Mouse (Mus musculus) myocyte (in vitro differentiated cells): Measurements from ENCODE around the gene Cog6. TPM values are rescaled to one million over a fixed set of nuclear protein-coding genes. Genes with fewer than 3 reads are reported as not detected.

Experiments used
- H3K27me3 ChIP-seq: one replicate; pipeline ENCODE4 v1.6.1; 2011; ENCODE audit not compliant: control insufficient read depth, insufficient read depth, insufficient read length
- H3K36me3 ChIP-seq: one replicate; pipeline ENCODE4 v1.6.1; 2011; ENCODE audit not compliant: control insufficient read depth, insufficient read depth
- H3K4me2 ChIP-seq: one replicate; pipeline ENCODE4 v1.6.1; 2011; ENCODE audit warnings: low read depth, control low read depth
- H3K4me3 ChIP-seq: one replicate; pipeline ENCODE4 v1.5.1; 2011; ENCODE audit warnings: mild to moderate bottlenecking, control low read depth, moderate library complexity
- H3K79me2 ChIP-seq: one replicate; pipeline ENCODE4 v1.6.1; 2011; ENCODE audit not compliant: control insufficient read depth, insufficient read depth
- H3ac ChIP-seq: one replicate; pipeline ENCODE4 v1.6.1; 2011; ENCODE audit not compliant: control insufficient read depth, insufficient read length
- CEBPB ChIP-seq: IDR thresholded peaks from 2 replicates; pipeline ENCODE4 v1.6.1; 2011; ENCODE audit warnings: mild to moderate bottlenecking, moderate library complexity; ENCODE audit not compliant: poor library complexity, insufficient read depth, severe bottlenecking
- E2F4 ChIP-seq: IDR thresholded peaks from one replicate; pipeline ENCODE4 v1.6.1; 2011; ENCODE audit warnings: mild to moderate bottlenecking, control low read depth, moderate library complexity; ENCODE audit not compliant: insufficient read depth
- MAX ChIP-seq: IDR thresholded peaks from one replicate; pipeline ENCODE4 v1.6.1; 2011; ENCODE audit warnings: low read depth, mild to moderate bottlenecking, control low read depth
- MYOD1 ChIP-seq, 3 experiments: IDR thresholded peaks; one replicate each; pipeline ENCODE4 v1.6.1; 2011; ENCODE audit warnings: control low read depth in 2 of 3, low read depth in 2 of 3, mild to moderate bottlenecking in 2 of 3, moderate library complexity in 1 of 3; ENCODE audit not compliant: insufficient read length in 2 of 3, control insufficient read depth in 1 of 3
- MYOG ChIP-seq, 3 experiments: IDR thresholded peaks; one replicate each; pipeline ENCODE4 v1.6.1; 2011; ENCODE audit warnings: control low read depth in 2 of 3, low read depth in 2 of 3, mild to moderate bottlenecking in 2 of 3; ENCODE audit not compliant: insufficient read length in 2 of 3, control insufficient read depth in 1 of 3, insufficient read depth in 1 of 3
- POLR2A ChIP-seq: IDR thresholded peaks from one replicate; pipeline ENCODE4 v1.6.1; 2011; ENCODE audit warnings: low read depth, mild to moderate bottlenecking, control low read depth, moderate library complexity; ENCODE audit not compliant: insufficient read length
- POLR2AphosphoS2 ChIP-seq: IDR thresholded peaks from one replicate; pipeline ENCODE4 v1.6.1; 2011; ENCODE audit warnings: low read depth, control low read depth; ENCODE audit not compliant: insufficient read length
- REST ChIP-seq: IDR thresholded peaks from one replicate; pipeline ENCODE4 v1.6.1; 2011; ENCODE audit warnings: mild to moderate bottlenecking, control low read depth, moderate library complexity; ENCODE audit not compliant: insufficient read depth, insufficient read length
- SRF ChIP-seq: IDR thresholded peaks from one replicate; pipeline ENCODE4 v1.6.1; 2011; ENCODE audit warnings: low read depth; ENCODE audit not compliant: control insufficient read depth, insufficient read length
- TCF12 ChIP-seq: IDR thresholded peaks from one replicate; pipeline ENCODE4 v1.6.1; 2011; ENCODE audit warnings: mild to moderate bottlenecking, control low read depth; ENCODE audit not compliant: poor library complexity, insufficient read depth, severe bottlenecking
- TCF3 ChIP-seq: IDR thresholded peaks from one replicate; pipeline ENCODE4 v1.6.1; 2011; ENCODE audit warnings: low read depth, control low read depth; ENCODE audit not compliant: insufficient read length
- USF1 ChIP-seq: IDR thresholded peaks from one replicate; pipeline ENCODE4 v1.6.1; 2011; ENCODE audit warnings: low read depth, mild to moderate bottlenecking, control low read depth, moderate library complexity
- polyA plus RNA-seq: library from polyadenylated mRNA; unstranded; fragments of >200 nt; fragmentation: generic; extraction: Trizol; gene quantifications from one replicate; pipeline ENCODE4 v1.2.1, GENCODE M21; 2012; ENCODE audit warnings: missing spikeins

Cog6 gene
- polyA plus RNA-seq, 1 experiment = 17.4 TPM

GRCm38 (mm10) chr3:52940832-52941468 is 76.1 kb downstream of the Cog6 start:
- H3K4me2 ChIP-seq = peak overlapping the region; percentile 13
- no peaks in the 10 kb centered on the region for H3K79me2 ChIP-seq
- H3ac ChIP-seq = no peak overlapping the region
- TF ChIP-seq TCF3 (no peak), MYOD1 (IDR thresholded peaks at IDR 0.05; ENCODE audit: control insufficient read depth in 1 of 3, insufficient read length in 2 of 3, low read depth in 2 of 3) (no peak), MAX (no peak), MYOG (IDR thresholded peaks at IDR 0.05; ENCODE audit: control insufficient read depth in 1 of 3, insufficient read depth in 1 of 3, insufficient read length in 2 of 3, low read depth in 2 of 3) (no peak), E2F4 (no peak), SRF (no peak), POLR2AphosphoS2 (no peak), TCF12 (no peak), CEBPB (no peak), REST (no peak), USF1 (no peak), POLR2A (no peak)
- no peaks in the 10 kb centered on the region for H3K27me3 ChIP-seq
- H3K4me3 ChIP-seq = no peak overlapping the region
- no peaks in the 10 kb centered on the region for H3K36me3 ChIP-seq

- Histone ChIP-seq H3K36me3 (no peaks in the 10 kb centered on the region), H3K79me2 (no peaks in the 10 kb centered on the region), H3K27me3 (no peaks in the 10 kb centered on the region), H3K4me2 (peak overlapping the region; percentile 24), H3ac (no peak overlapping the region), H3K4me3 (no peak overlapping the region)
- TF ChIP-seq REST (no peak), CEBPB (no peak), MYOG (IDR thresholded peaks at IDR 0.05; ENCODE audit: control insufficient read depth in 1 of 3, insufficient read depth in 1 of 3, insufficient read length in 2 of 3, low read depth in 2 of 3) (no peak), USF1 (no peak), POLR2A (no peak), MYOD1 (IDR thresholded peaks at IDR 0.05; ENCODE audit: control insufficient read depth in 1 of 3, insufficient read length in 2 of 3, low read depth in 2 of 3) (no peak)
Observed at GRCm38 (mm10) chr3:52938398-52938797, 78.6 kb downstream of the Cog6 start.

GRCm38 (mm10) chr3:52937739-52938306 is 79.2 kb downstream of the Cog6 start:
- Histone ChIP-seq H3K4me2 (no peak overlapping the region), H3ac (no peak overlapping the region), H3K36me3 (no peaks in the 10 kb centered on the region), H3K79me2 (no peaks in the 10 kb centered on the region), H3K4me3 (no peak overlapping the region), H3K27me3 (no peaks in the 10 kb centered on the region)
- TF ChIP-seq CEBPB (no peak), TCF12 (no peak), SRF (no peak), POLR2AphosphoS2 (no peak), MYOG (IDR thresholded peaks at IDR 0.05; ENCODE audit: control insufficient read depth in 1 of 3, insufficient read depth in 1 of 3, insufficient read length in 2 of 3, low read depth in 2 of 3) (no peak), MAX (no peak), POLR2A (no peak), TCF3 (no peak), REST (no peak), E2F4 (no peak), USF1 (no peak), MYOD1 (IDR thresholded peaks at IDR 0.05; ENCODE audit: control insufficient read depth in 1 of 3, insufficient read length in 2 of 3, low read depth in 2 of 3) (no peak)

- TF ChIP-seq USF1 = no peak
- no peak for TF ChIP-seq TCF12
- no peak for TF ChIP-seq MYOG (IDR thresholded peaks at IDR 0.05; ENCODE audit: control insufficient read depth in 1 of 3, insufficient read depth in 1 of 3, insufficient read length in 2 of 3, low read depth in 2 of 3)
- TF ChIP-seq MYOD1 (IDR thresholded peaks at IDR 0.05; ENCODE audit: control insufficient read depth in 1 of 3, insufficient read length in 2 of 3, low read depth in 2 of 3) = no peak
- no peak for TF ChIP-seq TCF3
- TF ChIP-seq E2F4 = no peak
- TF ChIP-seq REST = no peak
- TF ChIP-seq MAX = no peak
- H3K27me3 ChIP-seq = no peaks in the 10 kb centered on the region
- no peak overlapping the region for H3ac ChIP-seq
- no peaks in the 10 kb centered on the region for H3K79me2 ChIP-seq
- H3K4me3 ChIP-seq = no peak overlapping the region
- no peak overlapping the region for H3K4me2 ChIP-seq
- H3K36me3 ChIP-seq = no peaks in the 10 kb centered on the region
Observed at GRCm38 (mm10) chr3:52931956-52932355, 85.1 kb downstream of the Cog6 start.

Other genes starting within 250 kb of the Cog6 start
- 17.8 TPM for gene Lhfp, start 24.3 kb upstream of the Cog6 start, polyA plus RNA-seq